Mouse (Mus musculus) G1E (cell line): Measurements from ENCODE around the gene Vsx1. TPM values are rescaled to one million over a fixed set of nuclear protein-coding genes. Genes with fewer than 3 reads are reported as not detected.

ENCODE experiments used
- ATAC-seq: 2 replicates; pipeline ENCODE4 v1.8.0; 2016; ENCODE audit warnings: mild to moderate bottlenecking; ENCODE audit not compliant: insufficient number of reproducible peaks, poor library complexity, low FRiP score, severe bottlenecking; ENCODE audit errors: extremely low read depth
- DNase-seq: peaks from one replicate; pipeline ENCODE4 v3.0.0; 2012; ENCODE audit warnings: low spot score
- H3K27me3 ChIP-seq: 2 replicates; pipeline ENCODE4 v1.6.1; 2012; ENCODE audit warnings: mild to moderate bottlenecking, low read length, inconsistent platforms; ENCODE audit not compliant: insufficient read depth
- H3K36me3 ChIP-seq: replicated peaks from 2 replicates; pipeline ENCODE3; 2012; ENCODE audit warnings: mild to moderate bottlenecking, inconsistent platforms
- H3K4me1 ChIP-seq: 2 replicates; pipeline ENCODE4 v1.6.1; 2012; ENCODE audit warnings: low read depth, low read length, inconsistent platforms, mixed read lengths; ENCODE audit not compliant: insufficient read depth
- H3K4me3 ChIP-seq: 2 replicates; pipeline ENCODE4 v1.5.1; 2012; ENCODE audit warnings: low read depth, mild to moderate bottlenecking, inconsistent platforms, low read length, moderate library complexity, mixed read lengths
- H3K9me3 ChIP-seq: replicated peaks from 2 replicates; pipeline ENCODE4 v1.6.1; 2012; ENCODE audit warnings: inconsistent platforms
- CTCF ChIP-seq: IDR thresholded peaks from 2 replicates; pipeline ENCODE4 v1.5.1; 2012; ENCODE audit warnings: low read depth, low read length, inconsistent platforms, mixed read lengths
- GATA1 ChIP-seq: IDR thresholded peaks from 2 replicates; pipeline ENCODE4 v1.6.1; 2012; ENCODE audit warnings: borderline replicate concordance, low read length, inconsistent platforms, mixed read lengths
- GATA2 ChIP-seq: IDR thresholded peaks from 2 replicates; pipeline ENCODE4 v1.6.1; 2012; ENCODE audit warnings: low read depth, low read length, inconsistent platforms, borderline replicate concordance
- POLR2AphosphoS5 ChIP-seq: IDR thresholded peaks from 2 replicates; pipeline ENCODE4 v1.6.1; 2012; ENCODE audit warnings: low read depth, low read length, inconsistent platforms; ENCODE audit not compliant: insufficient replicate concordance
- TAL1 ChIP-seq: conservative IDR thresholded peaks from 2 replicates; pipeline ENCODE4 v1.6.1; 2012; ENCODE audit warnings: low read depth, low read length, inconsistent platforms, mixed read lengths
- polyA plus RNA-seq: library from polyadenylated mRNA; stranded (reverse); fragments of >175 nt; gene quantifications from 2 replicates; pipeline ENCODE4 v1.2.3, GENCODE M21; 2012
- total RNA-seq, 2 experiments: library from RNA; stranded (forward) in 1 of 2; stranded (reverse) in 1 of 2; fragments of 200-1000 nt in 1 of 2; fragments of >200 nt in 1 of 2; fragmentation: Nextera tagmentation in 1 of 2; gene quantifications; 2 replicates each; pipeline ENCODE4 v1.2.3; 2014 to 2017

The Vsx1 gene
- total and polyA plus RNA-seq, 3 experiments, result 0.05 TPM; not detected in 2

GRCm38 (mm10) chr2:150664152-150664920, 24.8 kb downstream of the Vsx1 start:
- Histone ChIP-seq H3K9me3 (no peaks in the 10 kb centered on the region), H3K4me3 (peak overlapping the region; percentile 65; the same call in 1 of the 2 replicates), H3K4me1 (peaks cover 78% of the 10 kb centered on the region), H3K36me3 (peaks cover 47% of the 10 kb centered on the region), H3K27me3 (no peaks in the 10 kb centered on the region)
- TF ChIP-seq GATA1 (no peak), TAL1 (no peak), GATA2 (no peak), POLR2AphosphoS5 (no peak), CTCF (no peak)
- ATAC-seq (no peak), DNase-seq (no peak)

GRCm38 (mm10) chr2:150663255-150663654, 25.9 kb downstream of the Vsx1 start:
- TF ChIP-seq TAL1 (no peak), GATA1 (no peak), POLR2AphosphoS5 (no peak)

GRCm38 (mm10) chr2:150662007-150662406, 27.2 kb downstream of the Vsx1 start:
- peaks cover 76% of the 10 kb centered on the region for H3K4me1 ChIP-seq
- ATAC-seq (no peak), DNase-seq (no peak)
- H3K27me3 ChIP-seq, result no peaks in the 10 kb centered on the region
- H3K4me3 ChIP-seq, result no peak overlapping the region
- peaks cover 71% of the 10 kb centered on the region for H3K36me3 ChIP-seq
- H3K9me3 ChIP-seq, result no peaks in the 10 kb centered on the region; the same call in 1 of the 2 replicates
- TF ChIP-seq CTCF (no peak), GATA1 (no peak), TAL1 (no peak), GATA2 (no peak), POLR2AphosphoS5 (no peak)

More at GRCm38 (mm10) chr2:150663255-150663654, 25.9 kb downstream of the Vsx1 start:
- H3K27me3 ChIP-seq, result no peaks in the 10 kb centered on the region
- ATAC-seq, result no peak
- no peaks in the 10 kb centered on the region; the same call in 1 of the 2 replicates for H3K9me3 ChIP-seq
- peaks cover 58% of the 10 kb centered on the region for H3K36me3 ChIP-seq
- peak overlapping the region; percentile 14; the same call in 1 of the 2 replicates for H3K4me3 ChIP-seq
- peaks cover 67% of the 10 kb centered on the region for H3K4me1 ChIP-seq
- DNase-seq, result no peak

- no peak for TF ChIP-seq GATA1
- TF ChIP-seq CTCF, result no peak
- no peak for TF ChIP-seq TAL1
- TF ChIP-seq POLR2AphosphoS5, result no peak
- TF ChIP-seq GATA2, result no peak
- no peaks in the 10 kb centered on the region for H3K27me3 ChIP-seq
- no peak overlapping the region for H3K4me3 ChIP-seq
- ATAC-seq (no peak), DNase-seq (no peak)
- peaks cover 2% of the 10 kb centered on the region; the same call in 1 of the 2 replicates for H3K9me3 ChIP-seq
- H3K36me3 ChIP-seq, result peaks cover 82% of the 10 kb centered on the region
- H3K4me1 ChIP-seq, result peaks cover 78% of the 10 kb centered on the region
Measured at GRCm38 (mm10) chr2:150660668-150661451, 28.3 kb downstream of the Vsx1 start.

GRCm38 (mm10) chr2:150660049-150660448, 29.1 kb downstream of the Vsx1 start:
- ATAC-seq (no peak), DNase-seq (no peak)
- H3K4me1 ChIP-seq, result peaks cover 72% of the 10 kb centered on the region
- TF ChIP-seq POLR2AphosphoS5 (no peak), GATA1 (no peak)
- H3K27me3 ChIP-seq, result no peaks in the 10 kb centered on the region
- peaks cover 2% of the 10 kb centered on the region; the same call in 1 of the 2 replicates for H3K9me3 ChIP-seq
- H3K4me3 ChIP-seq, result no peak overlapping the region
- peaks cover 89% of the 10 kb centered on the region for H3K36me3 ChIP-seq

GRCm38 (mm10) chr2:150656975-150657768, 32.0 kb downstream of the Vsx1 start:
- H3K4me1 ChIP-seq, result peaks cover 63% of the 10 kb centered on the region
- H3K9me3 ChIP-seq, result peaks cover 2% of the 10 kb centered on the region; the same call in 1 of the 2 replicates
- no peaks in the 10 kb centered on the region for H3K27me3 ChIP-seq
- TF ChIP-seq POLR2AphosphoS5 (no peak), TAL1 (no peak), CTCF (no peak), GATA1 (no peak), GATA2 (no peak)
- ATAC-seq (no peak), DNase-seq (no peak)
- no peak overlapping the region for H3K4me3 ChIP-seq
- H3K36me3 ChIP-seq, result peaks cover 96% of the 10 kb centered on the region
